Mouse (Mus musculus) kidney, adult 11 months (tissue): ENCODE results near the gene Syt6.

Source experiments
- DNase-seq: peaks from one replicate; pipeline ENCODE4 v3.0.0; 2022

Gene Syt6

GRCm38 (mm10) chr3:103575156-103575892 lies at the start of gene Syt6:
Syt6 (plus strand) TSS chr3:103575231.
- no peak for DNase-seq

DNA sequence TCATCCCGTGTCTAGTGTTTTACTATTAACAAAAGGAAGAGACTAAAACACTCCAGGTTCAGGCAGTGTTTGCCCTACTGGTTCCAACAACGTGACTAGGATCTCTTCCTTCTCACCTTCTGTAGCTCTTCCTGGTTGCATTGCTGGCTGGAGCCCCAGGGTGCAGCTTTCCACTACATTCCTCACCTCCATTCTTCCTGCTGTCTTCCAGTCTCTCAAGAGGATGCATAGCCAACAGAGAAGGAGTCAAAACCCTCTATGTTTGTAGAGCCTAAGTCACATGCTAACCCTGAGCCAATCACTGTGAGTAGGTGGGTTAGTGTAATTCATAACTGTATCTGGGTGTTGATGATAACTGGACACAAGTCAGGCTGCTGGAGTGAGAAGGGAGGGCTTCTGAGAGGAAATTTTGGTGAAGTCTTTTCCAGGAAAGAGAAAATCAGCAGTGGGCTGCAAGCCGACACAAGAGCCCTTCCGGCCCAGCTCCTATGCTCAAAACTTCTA lies 48.8 kb upstream of the Syt6 start:
- no peak for DNase-seq

DNA sequence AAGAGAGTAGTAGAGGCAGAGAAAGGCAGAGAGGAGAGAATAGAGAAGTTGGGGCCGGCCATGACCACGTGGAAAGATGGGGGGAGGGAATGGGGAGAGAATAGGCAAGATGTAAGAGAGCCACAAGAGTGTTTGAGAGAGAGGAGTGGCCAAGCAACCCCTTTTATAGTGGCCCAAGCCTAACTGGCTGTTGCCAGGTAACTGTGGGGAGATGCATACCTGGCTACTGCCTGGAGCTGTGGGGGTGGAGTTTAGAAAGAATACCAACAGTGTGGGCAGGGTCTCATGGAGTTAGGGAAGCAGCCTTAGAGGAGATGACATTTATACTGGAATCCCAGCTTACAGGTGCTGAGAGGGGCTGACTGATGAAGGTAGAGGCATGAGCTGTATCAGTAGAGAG lies 48.2 kb upstream of the Syt6 start:
- no peak for DNase-seq

DNA sequence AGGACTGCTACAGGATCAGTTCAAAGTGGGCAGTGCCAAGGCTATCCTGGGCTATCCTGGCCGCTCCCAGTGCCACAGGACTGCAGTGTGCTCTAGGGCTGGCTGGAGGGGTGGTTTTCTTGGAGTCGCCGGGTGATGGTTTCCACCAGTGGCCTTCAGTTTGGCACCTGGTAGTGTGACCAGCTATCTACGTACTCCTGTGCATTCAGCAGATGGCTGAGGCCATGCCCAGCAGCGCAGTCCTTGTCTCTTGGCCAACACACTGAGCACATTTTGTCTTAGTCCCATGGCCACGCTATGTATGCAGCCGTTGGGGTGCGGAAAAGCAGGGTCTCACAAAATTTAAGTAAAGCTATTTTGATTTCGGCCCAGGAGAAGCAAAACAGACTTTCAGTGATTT lies 41.0 kb upstream of the Syt6 start:
- no peak for DNase-seq

GRCm38 (mm10) chr3:103535207-103535606 lies 39.8 kb upstream of the Syt6 start:
- no peak for DNase-seq

DNA sequence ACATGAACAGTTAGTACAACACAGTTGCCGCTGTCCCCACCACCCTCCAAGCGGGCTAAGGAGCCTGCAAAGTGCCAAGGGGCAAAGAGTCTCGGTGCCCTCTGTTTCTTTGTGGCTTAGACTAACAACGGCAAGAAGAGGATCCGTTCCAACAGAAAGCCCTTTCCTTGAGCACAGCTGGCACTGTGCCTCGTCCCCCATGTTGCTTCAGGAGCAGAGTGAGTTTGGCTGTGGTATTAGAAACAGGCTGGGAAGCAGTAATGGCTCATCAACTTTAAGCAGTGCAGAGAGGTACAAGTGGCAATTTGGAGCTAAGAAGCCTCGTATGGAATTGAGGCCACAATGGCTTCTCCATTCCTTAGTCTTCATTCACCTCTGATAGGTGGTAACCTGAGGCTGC lies 35.9 kb upstream of the Syt6 start:
- no peak for DNase-seq

DNA sequence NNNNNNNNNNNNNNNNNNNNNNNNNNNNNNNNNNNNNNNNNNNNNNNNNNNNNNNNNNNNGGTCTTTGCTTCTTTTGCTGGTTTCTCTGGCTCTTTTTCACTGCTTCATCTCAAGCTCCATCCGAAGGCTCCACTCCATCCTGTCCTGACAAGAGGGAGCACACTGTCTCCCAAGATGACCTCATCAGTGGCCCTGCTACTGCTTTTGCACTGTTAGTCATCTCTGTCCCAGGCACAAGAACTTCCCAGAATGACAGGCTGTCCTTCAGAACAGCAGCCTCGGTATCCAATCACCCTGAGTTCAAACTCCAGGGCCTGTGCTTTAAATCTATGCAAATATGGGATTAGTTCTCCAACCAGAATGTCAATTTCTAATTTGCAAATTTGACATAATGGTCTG lies 28.9 kb upstream of the Syt6 start:
- no peak for DNase-seq

- DNase-seq, result no peak
These were observed 28.4 kb upstream of the Syt6 start for GRCm38 (mm10) chr3:103546626-103547025.

- no peak for DNase-seq
These were observed 24.8 kb upstream of the Syt6 start for GRCm38 (mm10) chr3:103550236-103550635.

GRCm38 (mm10) chr3:103567226-103567625 lies 7.8 kb upstream of the Syt6 start:
- DNase-seq, result no peak

- DNase-seq, result no peak
These were observed 2.5 kb upstream of the Syt6 start for GRCm38 (mm10) chr3:103572526-103572925.

DNA sequence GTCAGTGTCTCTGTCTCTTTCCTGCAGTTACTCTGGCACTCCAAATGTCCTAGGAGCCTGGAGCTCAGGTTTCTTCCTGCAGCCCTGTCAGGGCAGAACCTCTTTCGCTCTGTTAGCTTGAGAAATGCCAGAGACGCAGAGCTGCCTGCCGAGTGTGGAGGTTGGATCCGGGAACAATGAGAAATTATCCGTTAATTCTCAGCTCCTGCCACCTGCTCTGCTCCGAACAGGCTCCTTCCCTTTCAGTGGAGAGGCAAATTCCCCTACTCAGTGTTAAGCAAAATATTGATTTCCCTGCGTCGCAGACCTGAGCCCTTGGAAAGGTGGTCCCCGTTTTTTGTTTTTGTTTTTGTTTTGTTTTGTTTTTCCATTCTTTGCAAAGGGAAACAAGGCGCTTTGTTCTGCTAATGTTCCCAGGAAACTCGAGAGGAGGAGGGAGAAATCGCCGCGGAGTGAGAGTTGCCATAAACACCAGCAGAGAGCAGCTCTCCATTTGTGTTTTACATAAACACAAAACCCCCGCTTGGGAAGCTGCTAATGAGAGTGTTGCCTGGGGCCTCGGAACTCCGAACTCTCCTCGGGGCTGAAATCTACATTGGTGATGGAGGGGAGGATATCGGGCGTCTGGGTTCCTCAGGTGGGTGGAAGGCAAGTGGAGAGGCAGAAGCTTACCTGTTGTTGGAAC lies 1.8 kb upstream of the Syt6 start:
- no peak for DNase-seq

GRCm38 (mm10) chr3:103573791-103574166 lies 1.3 kb upstream of the Syt6 start:
- DNase-seq, result no peak

GRCm38 (mm10) chr3:103574566-103575155 lies 370 bp upstream of the Syt6 start:
- DNase-seq, result no peak

DNA sequence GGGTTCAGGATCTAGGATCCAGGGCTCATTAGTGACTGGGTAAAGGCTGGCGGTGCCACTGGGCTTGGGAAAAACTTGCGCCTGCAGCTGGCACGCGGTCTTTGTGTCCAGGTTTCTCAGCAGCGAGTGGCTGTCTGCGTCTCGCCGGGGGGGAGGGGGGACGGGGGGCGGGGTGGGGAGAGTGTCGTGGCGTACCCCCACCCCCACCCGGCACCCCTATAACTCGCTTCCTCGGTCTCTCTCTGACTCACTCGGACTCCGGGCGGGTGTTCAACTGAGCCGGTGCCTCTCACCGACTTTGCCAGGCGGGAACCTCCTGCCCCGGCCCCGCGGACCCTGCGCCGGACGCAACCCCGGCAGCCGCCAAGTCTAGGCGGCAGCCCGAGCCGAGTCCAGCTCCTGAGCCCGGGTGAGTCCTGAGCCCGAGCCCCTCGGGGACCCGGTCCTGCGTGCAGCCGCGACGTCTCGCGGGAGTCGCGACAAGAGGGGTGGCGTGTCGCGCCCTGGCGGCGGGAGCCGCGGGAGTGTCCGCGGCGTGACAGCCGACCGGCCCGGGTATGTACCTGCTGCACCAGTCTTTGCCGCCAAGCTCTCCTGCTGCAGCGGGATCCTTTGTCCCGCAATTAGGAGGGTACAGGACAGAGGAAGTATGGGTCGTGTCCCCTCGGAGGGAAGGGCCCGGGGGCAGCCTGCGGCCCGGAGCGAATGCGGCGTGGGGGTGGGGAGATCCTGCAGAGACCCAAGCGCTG lies 1.0 kb downstream of the Syt6 start:
- DNase-seq, result no peak

- DNase-seq, result no peak
These were observed 12.1 kb downstream of the Syt6 start for GRCm38 (mm10) chr3:103587136-103587535.

- DNase-seq, result no peak
These were observed 12.6 kb downstream of the Syt6 start for GRCm38 (mm10) chr3:103587672-103588071.

DNA sequence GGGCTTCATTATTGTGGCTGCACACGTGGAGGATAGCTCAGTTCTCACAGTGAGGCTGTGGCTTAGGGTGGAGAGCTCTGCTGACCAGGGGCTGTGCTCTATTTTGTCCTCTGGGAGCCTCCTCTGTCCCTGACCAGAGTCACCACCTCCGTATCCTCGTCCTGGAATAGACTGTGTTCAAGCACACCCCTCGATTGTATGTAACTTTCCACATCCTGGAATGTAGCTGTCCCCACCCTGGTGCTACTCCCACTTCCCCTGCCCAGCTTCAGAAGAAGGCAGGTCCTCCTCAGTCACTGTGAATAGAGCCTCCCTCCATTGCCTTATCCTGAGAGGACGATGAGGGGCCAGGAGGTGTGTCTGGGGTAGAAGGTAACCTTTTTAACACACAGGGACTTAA lies 14.6 kb downstream of the Syt6 start:
- DNase-seq, result no peak

DNA sequence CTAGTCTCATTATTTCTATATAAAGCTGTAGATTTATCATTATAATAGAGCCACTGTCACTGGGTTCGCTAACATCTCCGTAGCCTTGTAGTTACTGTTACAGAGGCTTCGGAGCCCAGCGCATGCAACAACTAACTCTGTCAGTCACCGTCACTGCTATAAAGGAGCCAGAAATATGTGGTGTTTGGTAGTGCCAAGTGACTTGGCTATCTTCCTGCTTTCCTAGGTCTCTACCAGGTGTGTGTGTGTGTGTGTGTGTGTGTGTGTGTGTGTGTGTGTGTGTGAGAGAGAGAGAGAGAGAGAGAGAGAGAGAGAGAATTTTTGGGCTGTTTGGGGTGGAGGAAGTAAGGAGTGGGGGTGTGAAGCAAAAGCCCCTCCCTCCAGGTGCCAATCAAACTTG lies 17.6 kb downstream of the Syt6 start:
- DNase-seq, result no peak

- no peak for DNase-seq
These were observed 18.6 kb downstream of the Syt6 start for GRCm38 (mm10) chr3:103593631-103594030.

DNA sequence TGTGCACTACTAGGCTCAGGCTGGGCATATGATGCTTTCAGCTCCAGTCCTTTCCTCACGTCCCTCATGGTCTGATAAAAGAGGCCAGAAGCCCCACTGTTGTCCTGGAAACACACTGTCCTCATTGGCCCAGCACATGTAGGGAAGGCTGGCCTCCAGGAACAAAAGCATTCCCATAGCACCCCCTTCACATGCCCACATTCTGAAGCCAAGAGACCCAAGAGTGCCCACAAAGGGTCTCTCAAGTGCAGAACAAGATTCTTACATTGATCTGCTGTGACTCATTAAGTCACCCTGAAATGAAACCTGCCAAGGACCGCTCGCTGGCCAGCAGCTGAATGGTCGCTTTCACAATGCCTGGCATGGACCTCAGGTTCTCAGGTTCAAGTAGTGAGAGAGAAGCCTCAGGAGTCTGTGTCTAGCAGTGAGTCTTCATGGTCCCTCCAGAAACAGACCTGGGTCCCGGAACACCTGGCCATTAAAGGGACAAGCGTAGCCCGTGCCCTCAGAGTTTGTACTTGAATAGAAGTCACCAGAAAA lies 20.3 kb downstream of the Syt6 start:
- no peak for DNase-seq

GRCm38 (mm10) chr3:103597586-103597985 lies 22.6 kb downstream of the Syt6 start:
- no peak for DNase-seq

- no peak for DNase-seq
These were observed 26.0 kb downstream of the Syt6 start for GRCm38 (mm10) chr3:103601011-103601410.
